Mouse (Mus musculus) small intestine, adult 2 months (tissue): ENCODE results near the gene Slc17a1. TPM values are rescaled to one million over a fixed set of nuclear protein-coding genes. Genes with fewer than 3 reads are reported as not detected.

Experiments used
- H3K27ac ChIP-seq: fragments of 200-500 bp; 2 replicates; pipeline ENCODE4 v1.5.1; 2012; ENCODE audit warnings: low read depth, low read length, control low read depth, inconsistent platforms; ENCODE audit not compliant: insufficient read depth
- H3K27me3 ChIP-seq: fragments of 200-500 bp; 2 replicates; pipeline ENCODE4 v1.6.1; 2012; ENCODE audit warnings: mild to moderate bottlenecking, moderate library complexity, low read length, inconsistent platforms; ENCODE audit not compliant: control insufficient read depth, insufficient read depth
- H3K36me3 ChIP-seq: fragments of 200-500 bp; 2 replicates; pipeline ENCODE4 v1.6.1; 2012; ENCODE audit warnings: mild to moderate bottlenecking, low read length, control low read depth, inconsistent platforms; ENCODE audit not compliant: control insufficient read depth, insufficient read depth
- H3K4me1 ChIP-seq: fragments of 200-500 bp; 2 replicates; pipeline ENCODE4 v1.6.1; 2012; ENCODE audit warnings: low read length, inconsistent platforms, mixed read lengths; ENCODE audit not compliant: control insufficient read depth, insufficient read depth, insufficient read length
- H3K4me3 ChIP-seq: fragments of 200-500 bp; 2 replicates; pipeline ENCODE4 v1.5.1; 2012; ENCODE audit warnings: low read depth, mild to moderate bottlenecking, control low read depth, inconsistent platforms, low read length, moderate library complexity
- CTCF ChIP-seq: fragments of 200-500 bp; IDR thresholded peaks from 2 replicates; pipeline ENCODE4 v1.5.1; 2012; ENCODE audit warnings: low read depth, mild to moderate bottlenecking, control low read depth, inconsistent platforms, low read length, moderate library complexity, mixed read lengths; ENCODE audit not compliant: insufficient replicate concordance, insufficient read length; ENCODE audit errors: extremely low read depth
- POLR2A ChIP-seq: fragments of 200-500 bp; IDR thresholded peaks from 2 replicates; pipeline ENCODE4 v1.6.1; 2012; ENCODE audit warnings: low read depth, mild to moderate bottlenecking, control low read depth, inconsistent platforms, low read length, moderate library complexity
- WGBS: fragments of 180-500 bp; shearing (Covaris S2); methylation state at CpG from one replicate; pipeline ENCODE4 v1.1.7; 2018; 5-methylcytosine and 5-hydroxymethylcytosine counted together
- polyA plus RNA-seq: library from polyadenylated mRNA; depleted of rRNA; stranded (reverse); fragments of >200 nt; gene quantifications from 2 replicates; pipeline ENCODE4 v1.2.3, GENCODE M21; 2012; rRNA removed

Slc17a1 gene
- polyA plus RNA-seq, 1 experiment, result not detected

DNA sequence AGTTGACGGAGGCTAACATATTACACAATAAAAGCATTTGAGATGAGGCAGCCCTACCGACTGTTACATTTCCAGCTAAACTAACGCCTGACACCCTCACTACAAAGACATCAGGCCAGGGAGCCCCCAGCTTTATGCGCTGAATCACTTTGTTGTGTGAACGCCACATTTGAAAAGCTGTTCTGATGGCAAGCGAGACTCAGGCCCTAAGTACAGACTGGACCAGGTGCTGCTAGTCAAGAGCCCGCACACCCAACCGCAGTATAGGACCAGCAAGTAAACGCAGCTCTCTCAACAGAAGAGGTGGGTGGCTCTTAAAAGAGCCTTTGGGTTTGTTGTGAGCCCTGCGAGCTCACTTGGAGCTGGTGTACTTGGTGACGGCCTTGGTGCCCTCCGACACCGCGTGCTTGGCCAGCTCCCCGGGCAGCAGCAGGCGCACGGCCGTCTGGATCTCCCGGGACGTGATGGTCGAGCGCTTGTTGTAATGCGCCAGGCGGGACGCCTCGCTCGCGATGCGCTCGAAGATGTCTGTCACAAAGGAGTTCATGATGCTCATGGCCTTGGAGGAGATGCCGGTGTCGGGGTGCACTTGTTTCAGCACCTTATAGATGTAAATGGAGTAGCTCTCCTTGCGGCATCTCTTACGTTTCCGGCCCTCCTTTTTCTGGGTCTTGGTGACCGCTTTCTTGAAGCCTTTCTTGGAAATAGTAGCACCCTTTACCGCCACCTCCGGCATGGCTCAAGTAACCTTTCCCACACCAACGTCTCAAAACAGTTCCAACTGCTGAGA lies 66.1 kb downstream of the Slc17a1 start, which contains the start of gene Hist1h2ba:
Gene Hist1h2ba, minus strand, starts transcription at position 736 of the 790 bp plus-strand sequence.
- WGBS, result 94% methylated on average over 39 of the region's 39 CpGs
- no peaks in the 10 kb centered on the region for H3K36me3 ChIP-seq
- peaks cover 3% of the 10 kb centered on the region; the same call in 1 of the 2 replicates for H3K4me1 ChIP-seq
- H3K4me3 ChIP-seq, result no peak within 1 kb of the TSS
- no peak for TF ChIP-seq POLR2A
- TF ChIP-seq CTCF, result no peak
- no peak within 1 kb of the TSS for H3K27ac ChIP-seq
- no peaks in the 10 kb centered on the region for H3K27me3 ChIP-seq

DNA sequence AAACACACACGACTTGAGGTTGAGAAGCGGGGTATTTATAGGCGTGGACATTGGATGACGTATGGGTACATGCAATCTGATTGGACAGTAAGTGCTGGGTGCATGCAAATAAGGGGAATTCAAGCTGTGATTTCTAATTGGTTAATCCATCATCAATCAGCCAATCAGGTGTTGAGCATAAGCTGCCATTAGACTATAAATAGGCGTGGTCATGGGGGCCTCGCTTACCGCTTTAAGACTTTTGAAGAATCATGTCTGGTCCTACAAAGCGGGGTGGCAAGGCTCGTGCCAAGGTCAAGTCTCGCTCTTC lies 66.6 kb downstream of the Slc17a1 start, which contains the start of gene Hist1h2aa:
Gene Hist1h2aa, plus strand, starts transcription at position 252 of the 310 bp plus-strand sequence.
- Histone ChIP-seq H3K4me3 (no peak within 1 kb of the TSS), H3K27ac (no peak within 1 kb of the TSS), H3K36me3 (no peaks in the 10 kb centered on the region), H3K27me3 (no peaks in the 10 kb centered on the region), H3K4me1 (peaks cover 3% of the 10 kb centered on the region; the same call in 1 of the 2 replicates)
- WGBS, result 95% methylated on average over 10 of the region's 10 CpGs
- TF ChIP-seq CTCF (no peak), POLR2A (no peak)

DNA sequence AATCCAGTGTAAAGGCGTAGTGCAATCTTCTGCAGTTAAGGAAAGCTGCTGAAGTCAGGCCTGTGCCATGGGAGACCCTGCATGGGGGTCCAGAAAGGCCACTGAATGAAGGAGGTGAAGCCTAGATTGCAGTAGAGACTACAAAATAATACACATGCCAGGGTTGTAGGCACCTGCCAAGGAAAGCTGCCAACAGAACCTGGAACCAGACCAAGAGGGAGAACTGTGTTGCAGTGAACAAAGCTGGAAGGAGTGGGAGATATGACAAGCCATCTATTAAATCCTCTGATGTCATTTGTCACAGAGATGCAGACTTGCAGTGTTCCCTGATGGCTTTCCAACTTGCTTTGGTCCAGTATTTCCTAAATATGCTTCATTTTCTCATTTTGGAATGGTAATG lies 71.1 kb downstream of the Slc17a1 start:
- Histone ChIP-seq H3K36me3 (no peaks in the 10 kb centered on the region), H3K27ac (no peak overlapping the region), H3K4me1 (no peaks in the 10 kb centered on the region), H3K4me3 (no peak overlapping the region), H3K27me3 (no peaks in the 10 kb centered on the region)
- 77% methylated on average over 1 of the region's 1 CpGs for WGBS
- TF ChIP-seq CTCF (no peak), POLR2A (no peak)

DNA sequence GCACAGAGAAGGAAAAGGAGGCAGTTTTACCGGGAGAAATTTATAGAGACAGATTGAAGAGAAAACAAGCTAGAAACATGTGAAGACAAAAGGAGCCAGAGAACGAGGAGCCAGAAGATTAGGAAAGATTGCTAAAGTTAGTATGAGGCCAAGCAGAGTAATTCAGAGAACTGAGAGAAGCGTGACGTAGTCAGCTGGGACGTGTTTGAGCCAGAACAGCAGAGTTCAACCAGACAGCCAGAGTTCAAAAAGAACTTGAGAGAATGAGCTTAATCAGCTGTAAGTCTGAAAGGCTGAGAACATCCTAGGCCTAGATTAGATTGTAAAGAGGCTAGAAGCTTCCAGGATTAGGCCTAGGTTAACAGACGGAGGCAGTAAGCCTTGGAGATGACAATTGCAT lies 72.7 kb downstream of the Slc17a1 start:
- Histone ChIP-seq H3K4me3 (no peak overlapping the region), H3K4me1 (no peaks in the 10 kb centered on the region), H3K36me3 (no peaks in the 10 kb centered on the region), H3K27me3 (no peaks in the 10 kb centered on the region), H3K27ac (no peak overlapping the region)
- no peak for TF ChIP-seq POLR2A
- no peak for TF ChIP-seq CTCF
- 84% methylated on average over 6 of the region's 6 CpGs for WGBS

DNA sequence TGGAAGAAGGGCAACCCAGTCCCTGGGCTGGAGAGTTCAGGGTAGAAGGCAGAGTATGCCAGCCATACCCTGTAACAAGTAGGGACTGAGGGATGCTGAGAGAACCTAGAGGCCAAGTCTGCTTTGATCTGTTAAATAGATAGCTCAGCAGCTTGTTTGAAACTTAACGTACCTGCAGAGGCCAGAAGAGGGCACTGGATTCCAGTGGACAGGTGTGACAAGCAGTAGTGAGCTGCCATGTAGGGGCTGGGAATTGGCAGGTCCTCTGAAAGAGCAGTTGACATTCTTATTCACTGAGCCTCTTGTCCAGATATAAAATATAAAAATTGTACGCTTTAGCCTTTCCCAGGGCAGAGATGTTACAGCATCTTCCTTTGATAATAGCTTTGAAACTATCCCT lies 75.3 kb downstream of the Slc17a1 start:
- TF ChIP-seq CTCF (no peak), POLR2A (no peak)
- Histone ChIP-seq H3K27ac (no peak overlapping the region), H3K36me3 (no peaks in the 10 kb centered on the region), H3K4me3 (no peak overlapping the region), H3K27me3 (no peaks in the 10 kb centered on the region), H3K4me1 (no peaks in the 10 kb centered on the region)
- 59% methylated on average over 2 of the region's 2 CpGs for WGBS

Other genes starting within 250 kb of the Slc17a1 start
- gene Hist1h2be, start 246.6 kb upstream of the Slc17a1 start, polyA plus RNA-seq, result 1.5 and 1.8 TPM in 2 replicates
- gene Hist1h1e, start 245.2 kb upstream of the Slc17a1 start, polyA plus RNA-seq, result 2.2 and 2.4 TPM in 2 replicates
- gene Hist1h2ac, start 183.8 kb upstream of the Slc17a1 start, polyA plus RNA-seq, result 3.1 and 4.0 TPM in 2 replicates
- 210 and 772 TPM in 2 replicates for gene Hist1h2bc, start 183.6 kb upstream of the Slc17a1 start, polyA plus RNA-seq
- not detected in 2 replicates for gene Hist1h1t, start 171.9 kb upstream of the Slc17a1 start, polyA plus RNA-seq
- 13.7 and 17.8 TPM in 2 replicates for gene Hist1h4c, start 169.3 kb upstream of the Slc17a1 start, polyA plus RNA-seq
- gene Hfe, start 156.9 kb upstream of the Slc17a1 start, polyA plus RNA-seq, result 3.5 and 7.7 TPM in 2 replicates
- gene Hist1h1c, start 128.9 kb upstream of the Slc17a1 start, polyA plus RNA-seq, result 25.6 and 68.0 TPM in 2 replicates
- gene Hist1h3c, start 122.1 kb upstream of the Slc17a1 start, polyA plus RNA-seq, result 39.3 and 49.1 TPM in 2 replicates
- 17.8 and 19.7 TPM in 2 replicates for gene Hist1h2bb, start 121.0 kb upstream of the Slc17a1 start, polyA plus RNA-seq
- 32.5 and 55.3 TPM in 2 replicates for gene Hist1h2ab, start 116.6 kb upstream of the Slc17a1 start, polyA plus RNA-seq
- gene Hist1h3b, start 115.5 kb upstream of the Slc17a1 start, polyA plus RNA-seq, result 39.8 and 49.8 TPM in 2 replicates
- 17.0 and 25.9 TPM in 2 replicates for gene Hist1h4b, start 110.7 kb upstream of the Slc17a1 start, polyA plus RNA-seq
- 17.4 and 19.9 TPM in 2 replicates for gene Hist1h4a, start 106.5 kb upstream of the Slc17a1 start, polyA plus RNA-seq
- 32.6 and 42.4 TPM in 2 replicates for gene Hist1h3a, start 105.4 kb upstream of the Slc17a1 start, polyA plus RNA-seq
- 0.53 and 0.95 TPM in 2 replicates for gene Hist1h1a, start 104.1 kb upstream of the Slc17a1 start, polyA plus RNA-seq
- gene Trim38, start 97.8 kb upstream of the Slc17a1 start, polyA plus RNA-seq, result 0.90 and 4.5 TPM in 2 replicates
- gene Slc17a2, start 60.8 kb upstream of the Slc17a1 start, polyA plus RNA-seq, result not detected in 2 replicates
- gene Slc17a3, start 28.3 kb upstream of the Slc17a1 start, polyA plus RNA-seq, result not detected in 2 replicates
- gene Slc17a4, start 47.3 kb downstream of the Slc17a1 start, polyA plus RNA-seq, result 6.5 and 39.9 TPM in 2 replicates
- gene Hist1h2ba, start 66.4 kb downstream of the Slc17a1 start, polyA plus RNA-seq, result not detected in 2 replicates
- not detected in 2 replicates for gene Hist1h2aa, start 66.7 kb downstream of the Slc17a1 start, polyA plus RNA-seq
- 0.56 and 1.3 TPM in 2 replicates for gene Scgn, start 123.5 kb downstream of the Slc17a1 start, polyA plus RNA-seq